Mouse (Mus musculus): ENCODE data around the gene Rnf26.

The Rnf26 gene

GRCm38 (mm10) chr9:44045884-44046272 lies 67.4 kb downstream of the Rnf26 start:
- no peak for DNase-seq (ENCODE audit: low read depth)

All from c-Kit-positive CD71-negative TER-119-negative erythroid progenitor cells, embryonic 14.5 days (primary cell).